Mouse (Mus musculus): ENCODE measurements around the gene Cpxm1. TPM values are rescaled to one million over a fixed set of nuclear protein-coding genes. Genes with fewer than 3 reads are reported as not detected.
A peak's percentile ranks its signal among the peaks of the same experiment; 100 is the strongest.

Gene Cpxm1
- polyA plus RNA-seq, 1 experiment from 2014 or later: 34.3 TPM

GRCm38 (mm10) chr2:130423397-130424125 lies 26.2 kb upstream of the Cpxm1 start:
- Histone ChIP-seq H3K27ac (peak overlapping the region; percentile 70; the same call in 1 of the 2 replicates), H3K27me3 (replicated peaks) (no peaks in the 10 kb centered on the region), H3K9ac (peak overlapping the region; percentile 67), H3K4me2 (replicated peaks) (peak overlapping the region; percentile 72), H3K4me3 (peak overlapping the region; percentile 76), H3K9me3 (no peaks in the 10 kb centered on the region), H3K36me3 (peaks cover 6% of the 10 kb centered on the region; the same call in 1 of the 2 replicates), H3K4me1 (peaks cover 22% of the 10 kb centered on the region)
- ATAC-seq (ENCODE audit: low FRiP score, low read depth): peak; percentile 80
- WGBS: 17% methylated on average over 49 of the region's 49 CpGs

- no peak for ATAC-seq (ENCODE audit: low FRiP score, low read depth)
- peaks cover 22% of the 10 kb centered on the region for H3K4me1 ChIP-seq
These were observed 24.6 kb upstream of the Cpxm1 start for GRCm38 (mm10) chr2:130421781-130422620.

GRCm38 (mm10) chr2:130414094-130414856 lies 16.9 kb upstream of the Cpxm1 start:
- no peak for ATAC-seq (ENCODE audit: low FRiP score, low read depth)

More at GRCm38 (mm10) chr2:130421781-130422620, 24.6 kb upstream of the Cpxm1 start:
- 96% methylated on average over 26 of the region's 26 CpGs for WGBS
- no peaks in the 10 kb centered on the region for H3K27me3 ChIP-seq (replicated peaks)
- no peak overlapping the region for H3K4me2 ChIP-seq (replicated peaks)
- H3K4me3 ChIP-seq: no peak overlapping the region
- H3K36me3 ChIP-seq: peaks cover 9% of the 10 kb centered on the region; the same call in 1 of the 2 replicates
- H3K27ac ChIP-seq: no peak overlapping the region
- H3K9ac ChIP-seq: no peak overlapping the region
- H3K9me3 ChIP-seq: no peaks in the 10 kb centered on the region

GRCm38 (mm10) chr2:130412775-130413174 lies 15.4 kb upstream of the Cpxm1 start:
- H3K9me3 ChIP-seq: no peaks in the 10 kb centered on the region
- no peak overlapping the region for H3K4me3 ChIP-seq
- no peak overlapping the region for H3K27ac ChIP-seq
- no peak overlapping the region for H3K9ac ChIP-seq
- 84% methylated on average over 3 of the region's 3 CpGs for WGBS
- peaks cover 6% of the 10 kb centered on the region; the same call in 1 of the 2 replicates for H3K4me1 ChIP-seq
- no peak for ATAC-seq (ENCODE audit: low FRiP score, low read depth)
- H3K4me2 ChIP-seq (replicated peaks): no peak overlapping the region
- no peaks in the 10 kb centered on the region for H3K27me3 ChIP-seq (replicated peaks)
- no peaks in the 10 kb centered on the region for H3K36me3 ChIP-seq

More at GRCm38 (mm10) chr2:130414094-130414856, 16.9 kb upstream of the Cpxm1 start:
- no peaks in the 10 kb centered on the region for H3K27me3 ChIP-seq (replicated peaks)
- no peaks in the 10 kb centered on the region for H3K9me3 ChIP-seq
- no peak overlapping the region for H3K4me3 ChIP-seq
- WGBS: 79% methylated on average over 6 of the region's 6 CpGs
- H3K9ac ChIP-seq: no peak overlapping the region
- H3K36me3 ChIP-seq: peaks cover 9% of the 10 kb centered on the region; the same call in 1 of the 2 replicates
- no peak overlapping the region for H3K4me2 ChIP-seq (replicated peaks)
- H3K27ac ChIP-seq: no peak overlapping the region
- H3K4me1 ChIP-seq: peaks cover 6% of the 10 kb centered on the region; the same call in 1 of the 2 replicates

- 39% methylated on average over 16 of the region's 16 CpGs for WGBS
- no peaks in the 10 kb centered on the region for H3K36me3 ChIP-seq
- no peak overlapping the region for H3K4me2 ChIP-seq (replicated peaks)
- peaks cover 6% of the 10 kb centered on the region; the same call in 1 of the 2 replicates for H3K4me1 ChIP-seq
- no peak overlapping the region for H3K27ac ChIP-seq
- H3K9me3 ChIP-seq: no peaks in the 10 kb centered on the region
- no peak overlapping the region for H3K9ac ChIP-seq
- H3K4me3 ChIP-seq: no peak overlapping the region
- no peaks in the 10 kb centered on the region for H3K27me3 ChIP-seq (replicated peaks)
- peak; percentile 87 for ATAC-seq (ENCODE audit: low FRiP score, low read depth)
These were observed 14.5 kb upstream of the Cpxm1 start for GRCm38 (mm10) chr2:130411558-130412495.

DNA sequence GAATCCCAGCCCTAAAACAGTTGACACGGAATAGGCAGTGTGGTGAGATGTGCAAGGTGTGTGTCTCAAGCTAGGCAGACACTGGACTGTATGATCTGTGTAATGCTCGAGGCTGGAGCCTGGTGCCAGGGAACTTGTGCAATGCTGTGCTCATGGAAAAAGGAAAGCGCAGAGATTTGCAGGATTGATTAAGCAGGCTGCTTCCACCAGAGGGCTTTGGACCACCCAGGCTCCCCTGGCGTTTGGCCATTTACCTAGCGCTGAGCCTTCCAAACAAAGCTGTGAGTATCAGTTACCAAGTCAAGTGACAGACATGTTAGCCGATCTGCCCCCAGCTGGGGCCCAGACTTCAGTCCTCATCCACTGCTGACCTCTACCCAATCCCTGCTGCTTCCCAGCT lies 10.8 kb upstream of the Cpxm1 start:
- no peak overlapping the region for H3K4me2 ChIP-seq (replicated peaks)
- H3K9ac ChIP-seq: 0 out of 2 replicates have a peak overlapping the region, but pooled peaks have one; percentile 10
- no peak overlapping the region for H3K4me3 ChIP-seq
- no peaks in the 10 kb centered on the region for H3K36me3 ChIP-seq
- peaks cover 6% of the 10 kb centered on the region; the same call in 1 of the 2 replicates for H3K4me1 ChIP-seq
- ATAC-seq (ENCODE audit: low FRiP score, low read depth): no peak
- H3K27ac ChIP-seq: no peak overlapping the region
- WGBS: 28% methylated on average over 6 of the region's 6 CpGs
- H3K27me3 ChIP-seq (replicated peaks): no peaks in the 10 kb centered on the region
- H3K9me3 ChIP-seq: no peaks in the 10 kb centered on the region

DNA sequence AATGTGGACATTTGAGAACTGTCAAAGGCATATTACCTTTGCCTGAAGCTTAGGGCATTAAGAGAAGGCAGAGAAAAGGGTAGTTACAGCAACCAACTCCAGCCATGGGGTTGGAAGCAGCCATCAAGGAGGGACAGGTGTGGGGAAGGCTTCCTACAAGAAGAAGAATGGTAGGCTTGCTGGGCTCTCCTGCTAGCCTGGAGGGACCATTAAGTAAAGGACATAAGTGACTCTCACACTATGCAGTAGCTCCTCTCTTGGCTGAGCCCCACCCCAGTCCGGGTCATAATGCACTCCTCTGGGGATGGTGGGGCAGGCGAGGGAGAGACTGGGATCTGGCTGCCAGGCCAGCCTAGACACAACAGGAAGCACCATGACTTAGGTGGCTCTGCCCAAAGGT lies 8.8 kb upstream of the Cpxm1 start, which contains the start of gene Tmem239:
Gene Tmem239, plus strand, starts transcription at position 301 of the 400 bp plus-strand sequence.
- Histone ChIP-seq H3K4me1 (no peaks in the 10 kb centered on the region), H3K9ac (no peak within 1 kb of the TSS), H3K9me3 (no peaks in the 10 kb centered on the region), H3K27me3 (replicated peaks) (no peaks in the 10 kb centered on the region), H3K4me2 (replicated peaks) (no peak within 1 kb of the TSS), H3K4me3 (no peak within 1 kb of the TSS), H3K27ac (no peak within 1 kb of the TSS), H3K36me3 (no peaks in the 10 kb centered on the region)
- WGBS: 83% methylated on average over 2 of the region's 2 CpGs
- ATAC-seq (ENCODE audit: low FRiP score, low read depth): no peak

GRCm38 (mm10) chr2:130404939-130405338 lies 7.6 kb upstream of the Cpxm1 start, which contains the start of the genes Gm28372 and 1700020A23Rik:
Gene Gm28372 (plus strand): TSS chr2:130405239.
Gene 1700020A23Rik (plus strand): TSS chr2:130405259.
- Histone ChIP-seq H3K36me3 (no peaks in the 10 kb centered on the region), H3K4me2 (replicated peaks) (no peak within 1 kb of the TSS), H3K9me3 (no peaks in the 10 kb centered on the region)

GRCm38 (mm10) chr2:130401891-130402290 lies 4.5 kb upstream of the Cpxm1 start:
- WGBS: 86% methylated on average over 4 of the region's 4 CpGs
- Histone ChIP-seq H3K4me2 (replicated peaks) (no peak overlapping the region), H3K27ac (no peak overlapping the region), H3K27me3 (replicated peaks) (peaks cover 7% of the 10 kb centered on the region; the same call in 1 of the 2 replicates), H3K36me3 (no peaks in the 10 kb centered on the region), H3K9me3 (no peaks in the 10 kb centered on the region), H3K4me1 (peaks cover 10% of the 10 kb centered on the region; the same call in 1 of the 2 replicates), H3K4me3 (no peak overlapping the region), H3K9ac (no peak overlapping the region)
- no peak for ATAC-seq (ENCODE audit: low FRiP score, low read depth)

More at GRCm38 (mm10) chr2:130404939-130405338, 7.6 kb upstream of the Cpxm1 start, which contains the start of the genes Gm28372 and 1700020A23Rik:
- Histone ChIP-seq H3K27ac (no peak within 1 kb of the TSS), H3K9ac (no peak within 1 kb of the TSS), H3K4me1 (no peaks in the 10 kb centered on the region), H3K4me3 (no peak within 1 kb of the TSS), H3K27me3 (replicated peaks) (no peaks in the 10 kb centered on the region)
- ATAC-seq (ENCODE audit: low FRiP score, low read depth): no peak
- WGBS: 93% methylated on average over 1 of the region's 1 CpGs

DNA sequence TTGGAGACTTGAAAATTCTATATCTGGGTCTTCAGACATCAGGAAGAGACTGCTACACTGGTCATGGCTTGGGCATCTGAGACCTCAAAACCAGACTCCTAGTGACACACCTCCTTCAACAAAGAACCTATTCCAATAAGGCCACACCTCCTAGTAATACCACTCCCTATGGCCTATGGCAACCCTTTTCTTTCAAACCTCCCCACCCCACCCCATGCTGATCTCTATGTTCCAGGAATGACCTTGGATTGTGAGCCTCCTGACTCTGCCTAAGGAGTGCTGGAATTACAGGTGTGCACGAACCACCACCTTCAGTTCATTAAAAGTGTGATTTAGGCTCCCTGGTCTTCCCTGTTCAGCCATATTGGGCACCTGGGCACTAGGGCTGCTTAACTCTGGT lies 2.7 kb upstream of the Cpxm1 start:
- no peak for ATAC-seq (ENCODE audit: low FRiP score, low read depth)

More for the DNA sequence above, 2.7 kb upstream of the Cpxm1 start:
- Histone ChIP-seq H3K27me3 (replicated peaks) (peaks cover 7% of the 10 kb centered on the region; the same call in 1 of the 2 replicates), H3K9me3 (no peaks in the 10 kb centered on the region), H3K9ac (no peak overlapping the region), H3K4me3 (no peak overlapping the region), H3K4me2 (replicated peaks) (no peak overlapping the region), H3K27ac (no peak overlapping the region), H3K36me3 (no peaks in the 10 kb centered on the region), H3K4me1 (peaks cover 15% of the 10 kb centered on the region)
- WGBS: 95% methylated on average over 1 of the region's 1 CpGs

Data from neural tube, embryonic 12.5 days (tissue).